Mouse (Mus musculus) left cerebral cortex, adult 18-20 months (tissue): ENCODE measurements around the gene Mical3. TPM values are rescaled to one million over a fixed set of nuclear protein-coding genes. Genes with fewer than 3 reads are reported as not detected.

Source experiments
- DNase-seq, 2 experiments: peaks; one replicate each; pipeline ENCODE4 v3.0.0; 2021 to 2022; ENCODE audit warnings: low spot score in 2 of 2, mixed read lengths in 1 of 2
- total RNA-seq, 2 experiments: library from RNA; stranded (reverse); gene quantifications; 2 replicates each; pipeline ENCODE4 v1.2.3; 2021

Gene Mical3
- total RNA-seq, 2 experiments from 2014 or later, result 108 to 119 TPM

- DNase-seq, result no peak
Measured at GRCm38 (mm10) chr6:121111448-121112055, 19.2 kb downstream of the Mical3 start.

- peak; percentile 88 to 89 for DNase-seq
Measured at GRCm38 (mm10) chr6:121109998-121110603, 20.7 kb downstream of the Mical3 start.

- peak; percentile 33 to 37 for DNase-seq
Measured at GRCm38 (mm10) chr6:121109181-121109981, 21.4 kb downstream of the Mical3 start.

GRCm38 (mm10) chr6:121108075-121108474 is 22.7 kb downstream of the Mical3 start:
- no peak for DNase-seq

- no peak for DNase-seq
Measured at GRCm38 (mm10) chr6:121106711-121107405, 23.9 kb downstream of the Mical3 start.

DNA sequence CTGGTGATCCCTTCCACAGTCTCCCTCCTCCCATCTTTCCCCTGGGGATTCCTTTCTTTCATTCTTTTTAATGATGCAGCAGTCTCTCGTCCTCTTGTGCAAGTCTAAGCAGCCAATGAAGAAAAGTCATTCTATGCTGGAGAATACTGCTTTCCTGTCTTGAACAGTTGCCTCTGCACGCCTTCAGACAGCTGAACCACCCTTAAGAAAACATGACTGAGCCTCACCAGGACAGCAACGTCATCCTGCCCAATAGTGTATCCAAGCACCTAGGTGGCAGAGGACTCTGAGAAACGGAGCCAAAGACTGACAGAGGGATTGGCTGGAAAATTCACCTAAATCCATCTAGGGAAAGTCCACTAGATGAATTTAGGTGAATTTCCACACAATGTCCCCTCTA is 25.1 kb downstream of the Mical3 start:
- DNase-seq, result no peak

GRCm38 (mm10) chr6:121103406-121104171 is 27.2 kb downstream of the Mical3 start:
- DNase-seq, result no peak

- no peak for DNase-seq
Measured at GRCm38 (mm10) chr6:121102941-121103340, 27.9 kb downstream of the Mical3 start.

DNA sequence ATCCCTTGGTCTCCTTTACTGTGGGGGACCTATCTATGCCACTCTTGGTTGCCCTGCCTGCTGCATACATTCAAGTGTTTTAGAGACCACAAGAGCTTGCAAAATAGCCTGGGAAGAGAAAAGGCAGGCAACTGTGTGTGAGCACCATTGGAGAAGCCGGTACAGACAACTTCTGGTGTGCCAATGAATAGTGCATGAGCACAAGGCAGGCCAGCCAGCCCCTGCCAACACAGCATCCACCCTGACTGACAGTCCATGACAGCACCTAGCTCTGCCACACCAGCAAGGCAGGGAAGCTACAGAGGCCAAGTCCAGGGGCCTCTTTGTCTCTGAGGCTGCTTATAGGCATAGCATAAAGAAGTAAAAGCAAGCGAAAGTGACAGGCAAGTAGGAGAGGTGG is 28.7 kb downstream of the Mical3 start:
- DNase-seq, result no peak

- DNase-seq, result no peak
Measured at GRCm38 (mm10) chr6:121101201-121101600, 29.6 kb downstream of the Mical3 start.

- peak; percentile 24 to 32 for DNase-seq
Measured at GRCm38 (mm10) chr6:121099831-121100230, 31.0 kb downstream of the Mical3 start.

DNA sequence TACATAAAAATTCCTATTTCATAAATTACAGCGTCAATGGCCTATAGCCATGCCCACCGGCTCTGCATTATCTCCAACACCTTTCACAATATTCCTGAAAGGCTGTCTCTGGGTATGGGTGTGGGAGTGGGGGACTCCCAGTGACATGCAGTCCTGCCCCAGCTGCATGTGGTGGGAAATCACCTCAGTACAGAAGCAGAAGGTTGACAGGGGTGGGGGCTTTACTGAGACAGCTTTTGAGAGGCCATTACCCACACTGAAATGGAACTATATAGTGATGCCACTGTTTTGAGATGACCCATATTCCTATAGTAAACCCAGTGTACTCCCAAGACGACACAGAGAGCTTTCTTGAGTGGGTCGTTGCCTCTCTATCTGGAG is 31.6 kb downstream of the Mical3 start:
- no peak for DNase-seq

DNA sequence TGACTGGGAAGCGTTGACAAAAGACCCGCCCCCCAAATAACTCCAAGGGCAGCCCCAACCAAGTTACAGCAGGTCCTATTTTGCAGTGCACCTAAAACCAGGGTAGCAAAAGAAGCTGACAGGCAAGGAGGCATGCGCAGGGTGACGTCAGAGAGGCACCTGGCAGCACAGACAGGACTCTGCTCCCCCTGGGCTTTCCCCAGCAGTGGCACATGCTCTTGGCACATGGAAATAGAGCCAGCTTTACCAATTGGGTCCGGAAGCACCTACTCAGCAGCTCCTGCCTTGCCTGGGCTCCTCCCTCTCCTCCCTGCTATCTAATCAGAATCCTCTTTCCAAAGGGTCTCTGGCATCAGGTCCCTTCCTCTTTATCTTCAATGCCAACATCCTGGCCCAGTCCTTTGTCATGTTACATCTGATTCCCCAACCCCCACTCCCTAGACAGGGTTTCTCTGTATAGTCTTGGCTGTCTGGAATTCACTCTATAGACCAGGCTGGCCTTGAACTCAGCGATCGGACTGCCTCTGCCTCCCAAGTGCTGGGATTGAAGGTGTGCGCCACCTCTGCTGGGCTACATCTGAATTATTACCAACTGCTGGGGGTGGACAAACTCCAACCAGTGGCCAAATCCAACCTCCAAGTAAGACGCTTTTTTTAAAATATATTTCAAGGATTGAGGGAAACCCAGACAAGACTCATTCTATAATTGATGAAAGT is 32.1 kb downstream of the Mical3 start:
- DNase-seq, result no peak

DNA sequence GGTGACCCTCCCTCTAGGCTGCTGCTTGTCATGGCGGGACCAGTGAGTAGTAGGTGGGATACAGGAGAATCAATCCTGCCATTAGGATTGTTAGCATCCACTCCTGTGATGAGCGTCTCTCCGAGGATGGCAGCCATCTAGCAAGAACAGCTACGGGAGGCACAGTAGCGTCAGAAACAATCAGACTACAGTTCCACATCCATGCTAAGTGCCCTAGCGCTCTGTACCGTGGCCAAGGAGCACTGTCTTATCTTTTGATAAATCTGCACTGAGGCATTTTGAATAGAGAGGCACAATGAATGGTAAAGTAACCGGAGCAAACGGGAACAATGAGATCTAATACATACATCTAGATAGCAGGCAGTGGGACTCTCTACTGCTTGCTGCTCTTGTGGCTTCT is 32.7 kb downstream of the Mical3 start:
- no peak for DNase-seq

- DNase-seq, result no peak
Measured at GRCm38 (mm10) chr6:121096862-121097261, 33.9 kb downstream of the Mical3 start.

GRCm38 (mm10) chr6:121096390-121096789 is 34.4 kb downstream of the Mical3 start:
- no peak for DNase-seq

- no peak for DNase-seq
Measured at GRCm38 (mm10) chr6:121093662-121094408, 37.0 kb downstream of the Mical3 start.

DNA sequence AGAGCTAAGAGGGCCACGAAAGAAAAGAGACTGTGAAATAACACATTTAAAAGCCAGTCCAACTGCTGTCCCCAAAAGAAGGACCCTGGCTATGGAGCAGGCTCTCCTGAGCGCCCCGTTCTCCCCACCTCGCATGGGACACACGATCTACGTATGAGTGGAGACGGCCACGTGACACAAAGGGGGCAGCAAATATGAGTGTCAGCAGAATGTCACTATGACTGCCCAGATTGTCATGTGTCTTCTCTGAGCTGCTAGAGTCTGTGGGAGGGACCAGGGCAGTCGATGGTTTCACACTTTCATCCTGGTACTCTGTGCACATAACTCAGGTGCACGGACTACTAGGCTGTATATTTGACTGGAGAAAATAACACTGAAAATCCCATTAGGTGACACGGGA is 40.0 kb downstream of the Mical3 start:
- no peak for DNase-seq

DNA sequence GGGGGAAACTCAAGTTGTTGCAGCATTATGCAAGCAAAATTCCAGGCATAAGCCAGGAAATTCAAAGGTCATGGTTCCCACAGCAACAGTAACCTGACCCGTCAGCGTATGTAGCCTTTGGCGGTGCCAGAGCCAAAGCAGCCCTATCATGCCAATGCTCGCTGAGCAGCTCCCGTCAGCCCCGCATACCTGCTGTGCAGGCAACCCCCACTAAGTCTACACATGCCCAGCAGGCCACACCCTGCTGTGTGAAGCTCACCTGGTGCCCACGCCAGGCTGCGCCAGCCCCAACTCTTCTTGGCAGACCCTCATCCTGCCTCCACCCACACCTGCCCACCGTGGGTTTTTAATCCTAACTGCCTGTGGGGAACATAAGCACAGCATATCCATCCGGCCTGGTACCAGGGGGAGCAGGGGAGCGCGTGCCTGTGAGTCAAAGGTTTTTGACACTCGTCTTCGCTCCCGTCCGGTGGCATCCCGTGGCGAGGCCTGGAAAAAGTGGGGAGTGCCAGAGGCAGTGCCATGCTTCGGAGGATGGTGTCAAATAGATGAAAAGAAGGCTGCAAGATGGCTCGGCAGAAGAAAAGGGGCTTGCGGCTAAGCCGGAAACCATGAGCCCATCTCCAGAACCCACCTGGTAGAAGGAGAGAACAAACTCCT is 43.1 kb downstream of the Mical3 start:
- DNase-seq, result no peak
